Mouse (Mus musculus): ENCODE results near the gene Zbtb45.

DNA sequence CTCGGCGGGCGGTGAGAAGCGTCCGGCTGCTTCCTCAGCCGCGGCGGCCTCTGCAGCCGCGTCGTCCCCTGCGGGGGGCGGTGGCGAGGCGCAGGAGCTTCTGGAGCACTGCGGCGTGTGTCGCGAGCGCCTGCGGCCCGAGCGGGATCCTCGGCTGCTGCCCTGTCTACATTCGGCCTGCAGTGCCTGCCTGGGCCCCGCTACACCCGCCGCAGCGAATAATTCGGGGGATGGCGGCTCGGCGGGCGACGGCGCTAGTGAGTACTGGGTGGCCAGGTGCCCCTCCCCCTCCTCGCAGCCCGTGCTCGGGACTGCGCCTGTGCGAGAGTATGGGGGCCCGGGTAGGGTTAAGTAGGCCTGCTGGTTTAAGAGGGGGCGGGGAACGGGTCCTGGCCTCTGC, 15.0 kb upstream of the Zbtb45 start:
- TF ChIP-seq POLR2A (IDR thresholded peaks at IDR 0.05; ENCODE audit: low read depth, low read length), result no peak
- TF ChIP-seq CTCF (IDR thresholded peaks at IDR 0.05; ENCODE audit: extremely low read depth, insufficient read depth, insufficient read length, insufficient replicate concordance), result no peak

All from spleen, adult 2 months (tissue).